Mouse (Mus musculus): ENCODE results near the gene Tasp1.
"Not testable (repeated sequence)": the region's sequence is repeated elsewhere in the genome, so short reads cannot be mapped to it uniquely, and the experiment has no call there.

The Tasp1 gene

GRCm38 (mm10) chr2:140058125-140058524 lies 8.5 kb downstream of the Tasp1 start:
- DNase-seq (ENCODE audit: low spot score), result no peak

GRCm38 (mm10) chr2:140051607-140052126 lies 14.9 kb downstream of the Tasp1 start:
- DNase-seq (ENCODE audit: low spot score), result no peak

GRCm38 (mm10) chr2:140042522-140043131 lies 24.0 kb downstream of the Tasp1 start:
- DNase-seq (ENCODE audit: low spot score), result no peak

- no peak for DNase-seq (ENCODE audit: low spot score)
Measured at GRCm38 (mm10) chr2:140042081-140042480, 24.5 kb downstream of the Tasp1 start.

- no peak for DNase-seq (ENCODE audit: low spot score)
Measured at GRCm38 (mm10) chr2:140037459-140037858, 29.1 kb downstream of the Tasp1 start.

- no peak for DNase-seq (ENCODE audit: low spot score)
Measured at GRCm38 (mm10) chr2:140036854-140037253, 29.8 kb downstream of the Tasp1 start.

GRCm38 (mm10) chr2:140024937-140025336 lies 41.7 kb downstream of the Tasp1 start:
- DNase-seq (ENCODE audit: low spot score), result no peak

- no peak for DNase-seq (ENCODE audit: low spot score)
Measured at GRCm38 (mm10) chr2:140007406-140007805, 59.2 kb downstream of the Tasp1 start.

- no peak for DNase-seq (ENCODE audit: low spot score)
Measured at GRCm38 (mm10) chr2:139998170-139998569, 68.4 kb downstream of the Tasp1 start.

- DNase-seq (ENCODE audit: low spot score), result not testable (repeated sequence)
Measured at GRCm38 (mm10) chr2:139989907-139990306, 76.7 kb downstream of the Tasp1 start.

GRCm38 (mm10) chr2:139967451-139967850 lies 99.2 kb downstream of the Tasp1 start:
- DNase-seq (ENCODE audit: low spot score), result no peak

- DNase-seq (ENCODE audit: low spot score), result peak; percentile 72
Measured at GRCm38 (mm10) chr2:139966288-139966687, 100.3 kb downstream of the Tasp1 start.

- no peak for DNase-seq (ENCODE audit: low spot score)
Measured at GRCm38 (mm10) chr2:139948843-139949242, 117.8 kb downstream of the Tasp1 start.

- DNase-seq (ENCODE audit: low spot score), result no peak
Measured at GRCm38 (mm10) chr2:139937581-139937980, 129.0 kb downstream of the Tasp1 start.

- DNase-seq (ENCODE audit: low spot score), result peak; percentile 63
Measured at GRCm38 (mm10) chr2:139934577-139934976, 132.0 kb downstream of the Tasp1 start.

GRCm38 (mm10) chr2:139934033-139934572 lies 132.5 kb downstream of the Tasp1 start:
- no peak for DNase-seq (ENCODE audit: low spot score)

GRCm38 (mm10) chr2:139932211-139932610 lies 134.4 kb downstream of the Tasp1 start:
- no peak for DNase-seq (ENCODE audit: low spot score)

- DNase-seq (ENCODE audit: low spot score), result peak; percentile 7
Measured at GRCm38 (mm10) chr2:139924937-139925336, 141.7 kb downstream of the Tasp1 start.

GRCm38 (mm10) chr2:139921395-139921794 lies 145.2 kb downstream of the Tasp1 start:
- DNase-seq (ENCODE audit: low spot score), result not testable (repeated sequence)

GRCm38 (mm10) chr2:139919757-139920156 lies 146.8 kb downstream of the Tasp1 start:
- no peak for DNase-seq (ENCODE audit: low spot score)

GRCm38 (mm10) chr2:139906441-139907157 lies 160.0 kb downstream of the Tasp1 start:
- no peak for DNase-seq (ENCODE audit: low spot score)

- no peak for DNase-seq (ENCODE audit: low spot score)
Measured at GRCm38 (mm10) chr2:139891405-139892089, 175.1 kb downstream of the Tasp1 start.

GRCm38 (mm10) chr2:139884264-139884637 lies 182.4 kb downstream of the Tasp1 start:
- DNase-seq (ENCODE audit: low spot score), result no peak

Measured in embryo, embryonic 10 days (tissue).